Mouse (Mus musculus): ENCODE measurements around the gene Vmn2r21.
"Not testable (repeated sequence)": the region's sequence is repeated elsewhere in the genome, so short reads cannot be mapped to it uniquely, and the experiment has no call there.

The Vmn2r21 gene

GRCm38 (mm10) chr6:123533306-123533705, at the start of gene Vmn2r21:
TSS of gene Vmn2r21 (minus strand) at chr6:123533406.
- DNase-seq (ENCODE audit: low spot score in 2 of 2): not testable (repeated sequence)

- DNase-seq (ENCODE audit: low spot score in 2 of 2): not testable (repeated sequence)
Measured at GRCm38 (mm10) chr6:123574698-123575097, 41.5 kb upstream of the Vmn2r21 start.

GRCm38 (mm10) chr6:123539755-123540154, 6.5 kb upstream of the Vmn2r21 start:
- not testable (repeated sequence) for DNase-seq (ENCODE audit: low spot score in 2 of 2)

GRCm38 (mm10) chr6:123522263-123523011, 10.8 kb downstream of the Vmn2r21 start:
- not testable (repeated sequence) for DNase-seq (ENCODE audit: low spot score in 2 of 2)

GRCm38 (mm10) chr6:123473045-123473444, 60.2 kb downstream of the Vmn2r21 start:
- DNase-seq (ENCODE audit: low spot score in 2 of 2): not testable (repeated sequence)

GRCm38 (mm10) chr6:123472458-123472987, 60.7 kb downstream of the Vmn2r21 start:
- not testable (repeated sequence) for DNase-seq (ENCODE audit: low spot score in 2 of 2)

GRCm38 (mm10) chr6:123468651-123469050, 64.6 kb downstream of the Vmn2r21 start:
- not testable (repeated sequence) for DNase-seq (ENCODE audit: low spot score in 2 of 2)
